Mouse (Mus musculus) heart, adult 8-10 months (tissue): Measurements from ENCODE around the gene Cd300lg. TPM values are rescaled to one million over a fixed set of nuclear protein-coding genes. Genes with fewer than 3 reads are reported as not detected.

Experiments
- DNase-seq: peaks from one replicate; pipeline ENCODE4 v3.0.0; 2022; ENCODE audit warnings: low spot score
- total RNA-seq, 4 experiments: library from RNA; stranded (reverse); gene quantifications; 2 replicates each; pipeline ENCODE4 v1.2.4; 2022

Cd300lg gene
- total RNA-seq, 4 experiments from 2014 or later: 56.7 to 79.2 (median 64.0) TPM

- DNase-seq: no peak
Measured at GRCm38 (mm10) chr11:102096446-102096845, 55.1 kb downstream of the Cd300lg start.

DNA sequence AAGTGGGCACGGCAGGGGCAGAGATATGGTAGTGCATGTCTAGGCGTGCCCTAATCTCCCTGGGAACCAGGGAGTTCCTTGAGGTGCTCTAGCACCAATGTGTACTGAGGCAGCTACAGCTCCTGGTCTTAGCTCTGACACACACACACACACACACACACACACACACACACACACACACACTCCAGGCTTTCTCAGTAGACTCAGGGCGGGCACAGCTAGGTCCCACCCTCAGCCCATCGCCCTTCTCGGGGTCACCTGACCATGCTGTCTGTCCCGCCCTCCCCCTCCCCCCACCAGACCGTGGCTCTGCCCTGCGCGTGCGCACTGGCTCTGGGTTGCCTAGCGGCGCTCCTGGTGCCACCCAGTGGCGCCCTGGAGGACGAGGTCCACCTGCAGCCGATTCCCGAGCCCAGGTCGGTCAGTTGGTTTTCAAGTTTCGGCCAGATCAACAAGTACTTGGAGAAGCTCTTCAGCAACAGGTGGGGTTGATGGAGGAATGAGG lies 55.6 kb downstream of the Cd300lg start:
- no peak for DNase-seq

DNA sequence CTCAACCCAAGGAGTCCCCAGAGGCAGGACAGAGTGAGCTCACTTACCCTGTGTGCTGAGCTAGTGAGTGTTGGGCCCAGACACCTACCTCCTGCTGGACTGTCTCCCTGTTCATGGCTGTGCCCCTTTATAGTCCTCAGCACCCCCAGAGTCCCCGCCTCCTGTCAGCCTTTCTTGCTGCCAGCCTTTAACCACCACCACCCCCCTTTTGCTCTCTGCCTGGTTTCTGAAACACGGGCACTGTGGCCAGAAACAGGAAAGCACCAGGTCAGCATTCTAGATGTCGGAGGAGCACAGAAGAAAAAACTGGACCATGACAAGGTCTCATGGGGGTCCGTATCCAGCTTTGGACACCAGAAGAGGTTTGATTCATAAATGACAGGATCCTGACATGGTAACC lies 59.9 kb downstream of the Cd300lg start, which contains the start of gene Ppy:
Gene Ppy, minus strand, starts transcription at position 101 of the 400 bp plus-strand sequence.
- DNase-seq: no peak

- DNase-seq: peak; percentile 18
Measured at GRCm38 (mm10) chr11:102102485-102103258, 61.4 kb downstream of the Cd300lg start.

Other genes starting within 250 kb of the Cd300lg start
- 1 to 10 TPM; 3.7 to 6.6 (median 6.3) TPM for gene Meox1, start 147.1 kb upstream of the Cd300lg start, total RNA-seq
- gene Sost, start 74.5 kb upstream of the Cd300lg start, total RNA-seq: 1 to 10 TPM in 3 of 4 experiments, under 1 TPM in 1; 0.65 to 1.9 (median 1.2) TPM
- gene Cfap97d1, start 57.2 kb upstream of the Cd300lg start, total RNA-seq: not detected
- gene Dusp3, start 54.5 kb upstream of the Cd300lg start, total RNA-seq: 100 to 1,000 TPM; 107 to 186 (median 147) TPM
- 1 to 10 TPM in 3 of 4 experiments, under 1 TPM in 1; 0.92 to 2.6 (median 1.5) TPM for gene Mpp3, start 13.0 kb upstream of the Cd300lg start, total RNA-seq
- 1 to 10 TPM; 2.6 to 4.7 (median 4.3) TPM for gene Mpp2, start 47.0 kb downstream of the Cd300lg start, total RNA-seq
- not detected for gene Ppy, start 59.8 kb downstream of the Cd300lg start, total RNA-seq
- gene Pyy, start 66.3 kb downstream of the Cd300lg start, total RNA-seq: not detected
- under 1 TPM; 0.14 to 0.30 (median 0.22) TPM for gene Nags, start 104.0 kb downstream of the Cd300lg start, total RNA-seq
- gene Tmem101, start 114.9 kb downstream of the Cd300lg start, total RNA-seq: 10 to 100 TPM; 12.7 to 15.5 (median 14.9) TPM
- gene Lsm12, start 143.8 kb downstream of the Cd300lg start, total RNA-seq: 10 to 100 TPM; 45.4 to 51.9 (median 48.8) TPM
- 10 to 100 TPM; 52.2 to 60.3 (median 58.6) TPM for gene G6pc3, start 148.1 kb downstream of the Cd300lg start, total RNA-seq
- 100 to 1,000 TPM; 114 to 136 (median 121) TPM for gene Hdac5, start 188.7 kb downstream of the Cd300lg start, total RNA-seq
- gene BC030867, start 207.4 kb downstream of the Cd300lg start, total RNA-seq: under 1 TPM; 0.12 to 0.23 (median 0.18) TPM
- 1 to 10 TPM; 1.3 to 1.6 (median 1.5) TPM for gene Asb16, start 227.2 kb downstream of the Cd300lg start, total RNA-seq
- gene Tmub2, start 243.4 kb downstream of the Cd300lg start, total RNA-seq: 10 to 100 TPM; 27.0 to 28.1 (median 27.6) TPM